Mouse (Mus musculus): ENCODE data around the gene Ebf3. TPM values are rescaled to one million over a fixed set of nuclear protein-coding genes. Genes with fewer than 3 reads are reported as not detected.

The Ebf3 gene
- total RNA-seq, 1 experiment from 2014 or later, result 4.8 TPM

GRCm38 (mm10) chr7:137206770-137207285 lies 107.4 kb downstream of the Ebf3 start:
- no peak for DNase-seq

DNA sequence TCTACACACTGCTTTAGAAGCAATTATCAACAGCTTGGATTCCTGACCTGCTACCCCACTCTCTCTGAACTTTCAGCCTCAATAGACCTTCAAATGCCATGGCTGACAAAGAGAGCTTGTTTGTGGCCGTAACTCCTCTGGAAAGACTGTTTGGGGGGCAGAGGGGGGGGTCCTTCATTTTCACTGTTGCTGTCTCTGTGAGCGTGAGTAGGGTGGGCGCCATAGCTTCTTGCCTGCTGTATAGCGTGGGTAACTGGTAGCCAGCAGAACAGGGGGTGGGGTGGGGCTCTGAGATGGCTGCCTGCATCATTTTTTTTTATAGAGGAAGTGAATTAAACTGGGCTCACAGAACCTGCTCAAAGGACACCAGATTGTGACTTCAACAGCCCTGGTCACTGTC lies 114.7 kb downstream of the Ebf3 start:
- no peak for DNase-seq

DNA sequence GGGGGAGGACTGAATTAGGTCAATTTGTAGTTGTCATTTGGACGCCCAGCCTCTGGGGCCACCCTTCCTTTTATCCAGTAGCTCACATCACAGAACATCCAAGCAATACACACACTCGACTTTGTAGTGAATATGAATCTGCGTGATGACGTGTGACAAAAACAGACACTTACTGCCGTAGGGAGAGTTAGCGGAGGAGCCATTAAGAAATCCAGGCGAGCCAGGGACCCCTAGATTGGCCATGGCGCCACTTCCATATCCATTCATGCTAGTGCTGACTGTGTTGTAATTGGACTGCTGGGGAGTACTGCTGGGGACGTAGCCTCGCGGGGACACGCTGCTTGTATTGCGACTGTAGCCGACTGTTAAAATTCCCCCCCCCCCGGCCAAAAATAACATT lies 115.3 kb downstream of the Ebf3 start:
- DNase-seq, result no peak

DNA sequence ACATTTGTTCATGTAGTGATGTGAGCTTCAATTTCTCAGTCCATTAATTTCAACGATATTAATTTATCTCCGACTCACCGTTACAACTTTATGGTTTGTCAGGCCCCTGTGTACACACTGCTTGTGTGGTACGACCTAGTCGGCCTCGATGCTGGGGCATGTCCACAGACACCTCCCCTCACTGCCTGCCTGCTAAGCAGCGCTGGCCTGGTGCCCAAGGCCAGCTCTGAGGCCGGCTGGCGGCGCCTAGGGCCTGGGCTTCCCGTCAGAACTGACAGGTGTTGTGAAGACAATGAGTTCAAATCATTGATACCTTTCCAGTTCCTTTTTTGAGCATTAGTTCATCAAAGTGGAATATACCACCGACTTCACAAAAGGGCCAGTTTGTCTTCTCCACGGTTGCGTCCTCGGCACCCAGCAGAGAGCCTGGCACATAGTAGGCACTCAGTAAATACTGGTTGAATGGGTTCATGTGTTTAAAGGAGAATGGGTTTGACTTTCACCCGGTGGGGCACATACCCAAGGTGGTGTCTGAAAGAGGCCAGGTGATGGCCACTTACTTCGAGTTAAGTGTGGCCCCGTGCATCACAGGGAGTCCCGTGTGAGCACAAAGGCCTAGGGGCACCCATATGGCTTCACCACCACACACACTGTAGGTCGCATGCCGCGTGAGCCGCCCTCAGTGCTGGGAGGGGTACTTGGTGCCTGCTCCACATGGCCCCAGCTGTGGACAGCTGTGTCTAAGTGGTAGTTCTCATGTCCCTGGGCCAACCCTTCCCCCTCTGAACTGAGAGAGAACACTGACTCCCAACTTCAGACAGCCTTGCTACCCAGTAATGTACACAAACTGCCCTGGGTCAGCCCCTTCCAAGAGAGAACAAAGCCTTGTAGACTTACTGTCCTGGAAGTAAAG lies 116.9 kb downstream of the Ebf3 start:
- peak; percentile 59 for DNase-seq

GRCm38 (mm10) chr7:137196536-137196935 lies 117.7 kb downstream of the Ebf3 start:
- DNase-seq, result peak; percentile 9

- no peak for DNase-seq
These were observed 121.4 kb downstream of the Ebf3 start for GRCm38 (mm10) chr7:137192776-137193278.

- no peak for DNase-seq
These were observed 122.4 kb downstream of the Ebf3 start for GRCm38 (mm10) chr7:137191889-137192288.

GRCm38 (mm10) chr7:137172278-137172677 lies 142.0 kb downstream of the Ebf3 start:
- no peak for DNase-seq

DNA sequence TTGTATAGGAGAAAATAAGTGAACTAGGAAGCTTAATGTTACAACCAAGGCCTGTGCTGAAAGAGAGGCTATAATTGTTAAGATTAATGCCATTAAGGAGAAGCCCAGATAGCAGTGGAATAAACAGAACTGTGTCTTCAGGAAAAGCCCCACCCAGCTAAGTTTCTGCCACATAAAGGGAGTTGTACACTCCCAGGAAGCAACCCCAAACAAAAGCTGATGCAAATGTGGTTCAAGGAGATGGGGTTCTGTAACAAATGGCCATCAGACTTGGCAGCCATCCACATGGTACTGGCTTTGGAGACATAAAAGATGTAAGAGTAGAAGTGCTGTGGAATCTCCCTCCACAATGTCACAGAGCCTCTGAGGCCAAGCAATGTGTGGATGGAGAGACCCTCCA lies 155.2 kb downstream of the Ebf3 start:
- no peak for DNase-seq

DNA sequence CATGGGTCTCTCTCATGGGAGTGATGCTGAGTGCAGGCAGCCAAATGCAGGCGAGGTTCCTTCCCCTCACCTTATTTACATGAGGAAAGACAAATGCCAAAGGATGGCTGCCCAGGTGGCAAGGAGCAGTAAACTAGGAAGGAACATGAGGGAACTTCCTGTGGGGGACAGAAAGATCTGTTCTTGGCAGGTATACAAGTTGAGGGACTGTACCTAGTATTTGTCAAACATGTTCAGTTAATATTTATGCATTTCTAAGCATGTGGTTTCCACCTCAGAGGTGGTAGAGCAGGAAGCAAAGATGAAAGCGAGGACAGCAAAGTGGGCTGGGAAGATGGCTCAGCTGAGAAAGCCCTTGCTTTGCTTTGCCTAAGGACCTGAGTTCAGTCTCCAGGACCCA lies 159.6 kb downstream of the Ebf3 start:
- DNase-seq, result no peak

DNA sequence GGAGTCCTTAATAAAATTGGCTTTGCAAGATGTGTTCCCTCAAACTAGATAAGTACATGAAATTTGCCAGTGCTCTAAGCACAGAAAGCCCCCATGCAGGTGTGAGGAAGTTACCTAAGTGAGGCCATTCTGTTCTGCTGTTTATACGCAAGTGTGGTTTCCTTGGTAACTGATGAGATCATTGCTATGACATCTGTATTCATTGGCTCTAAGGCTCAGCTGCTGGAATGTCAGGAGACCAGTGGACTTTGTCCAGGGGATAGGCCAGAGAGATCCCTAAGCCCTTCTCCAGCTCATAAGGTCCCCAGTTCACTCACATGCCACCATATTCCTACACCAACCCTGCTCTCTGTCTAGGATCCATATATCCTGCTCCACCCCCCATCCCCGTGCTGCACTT lies 162.4 kb downstream of the Ebf3 start:
- DNase-seq, result no peak

GRCm38 (mm10) chr7:137147101-137147500 lies 167.1 kb downstream of the Ebf3 start:
- DNase-seq, result no peak

Other genes with a start within 250 kb of the Ebf3 start
- gene 9430038I01Rik, start 96.3 kb upstream of the Ebf3 start, total RNA-seq (2021), result 12.3 and 13.8 TPM in 2 replicates
- gene Glrx3, start 123.2 kb upstream of the Ebf3 start, total RNA-seq (2021), result 95.6 and 109 TPM in 2 replicates